Mouse (Mus musculus): ENCODE data around the gene Fgd3. TPM values are rescaled to one million over a fixed set of nuclear protein-coding genes. Genes with fewer than 3 reads are reported as not detected.

The Fgd3 gene
- polyA plus RNA-seq, 1 experiment from 2014 or later = 1.7 TPM

Other genes with a start within 250 kb of the Fgd3 start
- 10.3 and 10.7 TPM in 2 replicates for gene Wnk2, start 172.3 kb downstream of the Fgd3 start, polyA plus RNA-seq (2014; fragmentation: Nextera tagmentation; extraction: Ambion mirVana)
- gene Ninj1, start 132.8 kb downstream of the Fgd3 start, polyA plus RNA-seq (2014; fragmentation: Nextera tagmentation; extraction: Ambion mirVana) = 19.6 and 23.8 TPM in 2 replicates
- gene Card19, start 104.3 kb downstream of the Fgd3 start, polyA plus RNA-seq (2014; fragmentation: Nextera tagmentation; extraction: Ambion mirVana) = 18.9 and 19.6 TPM in 2 replicates
- 0.32 and 1.4 TPM in 2 replicates for gene Susd3, start 71.6 kb downstream of the Fgd3 start, polyA plus RNA-seq (2014; fragmentation: Nextera tagmentation; extraction: Ambion mirVana)
- 35.7 and 38.5 TPM in 2 replicates for gene Bicd2, start 21.3 kb upstream of the Fgd3 start, polyA plus RNA-seq (2014; fragmentation: Nextera tagmentation; extraction: Ambion mirVana)
- gene Ippk, start 100.9 kb upstream of the Fgd3 start, polyA plus RNA-seq (2014; fragmentation: Nextera tagmentation; extraction: Ambion mirVana) = 16.6 and 16.9 TPM in 2 replicates
- 1.2 and 1.5 TPM in 2 replicates for gene Tes3-ps, start 173.0 kb upstream of the Fgd3 start, polyA plus RNA-seq (2014; fragmentation: Nextera tagmentation; extraction: Ambion mirVana)
- 0.76 and 0.80 TPM in 2 replicates for gene Ecm2, start 184.5 kb upstream of the Fgd3 start, polyA plus RNA-seq (2014; fragmentation: Nextera tagmentation; extraction: Ambion mirVana)
- gene Aspn, start 224.1 kb upstream of the Fgd3 start, polyA plus RNA-seq (2014; fragmentation: Nextera tagmentation; extraction: Ambion mirVana) = 0.41 and 0.55 TPM in 2 replicates

All from forebrain, embryonic 11.5 days (tissue).